Mouse (Mus musculus) lung, postnatal 0 days (tissue): ENCODE data around the gene Rangrf. TPM values are rescaled to one million over a fixed set of nuclear protein-coding genes. Genes with fewer than 3 reads are reported as not detected.

Experiments
- ATAC-seq: fragments of 200-750 bp; cut with Nextera tagmentation; 2 replicates; pipeline ENCODE4 v1.8.0; 2017; ENCODE audit warnings: moderate library complexity
- DNase-seq: peaks from one replicate; pipeline ENCODE4 v3.0.0-alpha.2; 2016; ENCODE audit warnings: low spot score
- H3K27ac ChIP-seq: fragments of 300-500 bp; sonication (generic); 2 replicates; pipeline ENCODE4 v1.5.1; 2014; ENCODE audit warnings: antibody characterized with exemption, mild to moderate bottlenecking, low read length, mixed read lengths
- H3K27me3 ChIP-seq: fragments of 300-500 bp; sonication (generic); replicated peaks from 2 replicates; pipeline ENCODE4 v1.6.1; 2014; ENCODE audit warnings: low read length, mixed read lengths; ENCODE audit not compliant: insufficient read depth
- H3K36me3 ChIP-seq: fragments of 300-500 bp; sonication (generic); 2 replicates; pipeline ENCODE4 v1.6.1; 2014; ENCODE audit warnings: low read length, mixed read lengths; ENCODE audit not compliant: insufficient read depth
- H3K4me1 ChIP-seq: fragments of 300-500 bp; sonication (generic); 2 replicates; pipeline ENCODE4 v1.6.1; 2014; ENCODE audit warnings: antibody characterized with exemption, low read depth, low read length, mixed read lengths; ENCODE audit not compliant: insufficient read depth
- H3K4me2 ChIP-seq: fragments of 300-500 bp; sonication (generic); replicated peaks from 2 replicates; pipeline ENCODE4 v1.6.1; 2014; ENCODE audit warnings: low read depth, mild to moderate bottlenecking, low read length, moderate library complexity, mixed read lengths
- H3K4me3 ChIP-seq: fragments of 300-500 bp; sonication (generic); 2 replicates; pipeline ENCODE4 v1.5.1; 2014; ENCODE audit warnings: low read depth, low read length
- H3K9ac ChIP-seq: fragments of 300-500 bp; sonication (generic); replicated peaks from 2 replicates; pipeline ENCODE4 v1.6.1; 2014; ENCODE audit warnings: low read depth, mild to moderate bottlenecking
- H3K9me3 ChIP-seq: fragments of 300-500 bp; sonication (generic); 2 replicates; pipeline ENCODE4 v1.6.1; 2016; ENCODE audit warnings: low read length, mixed read lengths
- CTCF ChIP-seq: IDR thresholded peaks from 2 replicates; pipeline ENCODE4 v1.5.1; 2016; ENCODE audit warnings: antibody characterized with exemption, mild to moderate bottlenecking
- EP300 ChIP-seq: IDR thresholded peaks from 2 replicates; pipeline ENCODE4 v1.6.1; 2016; ENCODE audit warnings: antibody characterized with exemption, mild to moderate bottlenecking, control low read depth
- WGBS: fragments of 180-500 bp; shearing (Covaris S2); extraction: QIAGEN DNeasy Blood & Tissue Kit; methylation state at CpG from one replicate; pipeline ENCODE4 v1.1.7; 2014; 5-methylcytosine and 5-hydroxymethylcytosine counted together
- microRNA-seq: library from miRNA; unstranded; fragments of <30 nt; microRNA quantifications from one replicate; pipeline ENCODE4, GENCODE M21; 2016
- polyA plus RNA-seq: library from polyadenylated mRNA; unstranded; fragments of >200 nt; fragmentation: Nextera tagmentation; extraction: Ambion mirVana; gene quantifications from 2 replicates; pipeline ENCODE4 v1.2.1, GENCODE M21; 2015

Gene Rangrf
- polyA plus RNA-seq, 1 experiment from 2014 or later, result 18.3 TPM

DNA sequence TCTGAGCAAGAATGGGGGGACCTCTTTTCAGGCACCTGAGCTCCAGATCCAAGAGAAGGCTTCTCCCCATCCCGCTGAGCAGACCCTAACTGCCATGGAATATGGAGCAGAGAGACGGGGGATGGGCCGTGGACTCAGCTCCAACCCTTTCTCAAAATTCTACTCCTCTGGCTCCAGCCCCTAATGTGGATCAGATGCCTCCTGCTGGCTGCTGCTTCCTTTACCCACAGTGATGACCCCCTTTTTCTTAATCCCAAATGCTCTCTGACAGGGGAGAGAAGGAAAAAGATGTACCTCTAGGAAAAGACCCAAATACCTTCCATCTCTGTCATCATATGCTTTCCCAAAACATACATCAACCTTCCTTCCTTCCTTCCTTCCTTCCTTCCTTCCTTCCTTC, 48.0 kb downstream of the Rangrf start, which contains the start of gene Odf4:
Gene Odf4, minus strand, starts transcription at position 101 of the 400 bp plus-strand sequence.
- Histone ChIP-seq H3K4me1 (no peaks in the 10 kb centered on the region), H3K4me3 (no peak within 1 kb of the TSS), H3K36me3 (no peaks in the 10 kb centered on the region), H3K27me3 (no peaks in the 10 kb centered on the region), H3K4me2 (no peak within 1 kb of the TSS), H3K9ac (no peak within 1 kb of the TSS), H3K9me3 (no peaks in the 10 kb centered on the region), H3K27ac (no peak within 1 kb of the TSS)
- WGBS, result 78% methylated on average over 3 of the region's 3 CpGs
- no peak for TF ChIP-seq EP300
- no peak for TF ChIP-seq CTCF
- DNase-seq (no peak), ATAC-seq (no peak)

DNA sequence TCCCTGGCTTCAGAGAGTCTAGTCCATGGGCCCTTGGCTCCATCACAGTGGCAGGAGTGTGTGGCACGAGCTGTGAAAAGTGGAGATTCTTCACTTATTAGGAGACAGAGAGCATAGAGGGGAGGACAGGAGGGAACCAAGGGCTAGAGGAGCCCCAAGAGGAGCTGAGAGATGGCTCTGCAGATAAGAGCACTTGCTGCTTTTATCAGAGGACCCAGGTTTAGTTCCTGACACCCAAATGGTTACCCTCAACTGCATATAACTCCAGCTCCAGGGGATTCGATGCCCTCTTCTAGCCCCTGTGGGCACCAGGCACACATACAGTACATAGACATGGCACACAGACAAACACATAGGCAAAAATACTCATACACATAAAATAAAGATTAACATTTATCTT, 50.2 kb downstream of the Rangrf start:
- Histone ChIP-seq H3K36me3 (no peaks in the 10 kb centered on the region), H3K9ac (no peak overlapping the region), H3K4me1 (no peaks in the 10 kb centered on the region), H3K27me3 (no peaks in the 10 kb centered on the region), H3K4me3 (no peak overlapping the region), H3K27ac (no peak overlapping the region), H3K9me3 (no peaks in the 10 kb centered on the region), H3K4me2 (no peak overlapping the region)
- no peak for DNase-seq
- TF ChIP-seq EP300 (no peak), CTCF (no peak)
- WGBS, result 85% methylated on average over 2 of the region's 2 CpGs
- no peak for ATAC-seq

DNA sequence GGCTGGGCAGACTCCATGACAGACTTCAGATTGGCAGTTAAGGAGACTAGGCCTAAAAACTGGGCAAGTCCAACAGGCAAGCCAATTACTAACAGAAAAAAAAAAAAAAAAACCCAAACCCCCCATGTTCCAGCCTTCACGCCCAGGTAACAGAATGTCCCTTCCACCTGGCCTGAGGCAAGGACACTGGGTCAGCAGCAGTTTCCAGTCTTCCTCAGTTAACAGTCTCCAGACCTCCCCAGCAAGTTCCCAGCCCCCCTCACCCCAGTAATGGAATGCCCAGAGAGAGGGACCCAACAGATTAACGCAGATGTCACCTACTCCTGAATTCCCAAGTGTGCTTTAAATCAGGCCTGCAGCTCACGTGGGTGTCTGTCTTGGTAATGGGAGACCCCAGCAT, 51.8 kb downstream of the Rangrf start:
- Histone ChIP-seq H3K27me3 (no peaks in the 10 kb centered on the region), H3K4me2 (no peak overlapping the region), H3K4me1 (no peaks in the 10 kb centered on the region), H3K27ac (no peak overlapping the region), H3K9me3 (no peaks in the 10 kb centered on the region), H3K9ac (no peak overlapping the region), H3K4me3 (no peak overlapping the region), H3K36me3 (no peaks in the 10 kb centered on the region)
- no peak for TF ChIP-seq CTCF
- no peak for TF ChIP-seq EP300
- DNase-seq, result no peak
- ATAC-seq, result no peak
- 67% methylated on average over 3 of the region's 3 CpGs for WGBS

Small RNA genes within 50 kb of the gene (microRNA-seq; reads per million reads assigned to microRNA genes)
- gene Mir3062, result 1.7 reads per million

Other genes with a start within 250 kb of the Rangrf start
- 79.1 and 85.4 TPM in 2 replicates for gene Ndel1, start 103.3 kb downstream of the Rangrf start, polyA plus RNA-seq
- gene Rnf222, start 86.6 kb downstream of the Rangrf start, polyA plus RNA-seq, result 0.16 and 0.19 TPM in 2 replicates
- gene Rpl26, start 73.6 kb downstream of the Rangrf start, polyA plus RNA-seq, result 741 and 807 TPM in 2 replicates
- gene Odf4, start 48.1 kb downstream of the Rangrf start, polyA plus RNA-seq, result not detected in 2 replicates
- gene Arhgef15, start 17.7 kb downstream of the Rangrf start, polyA plus RNA-seq, result 24.2 and 30.7 TPM in 2 replicates
- gene Slc25a35, start 7.1 kb downstream of the Rangrf start, polyA plus RNA-seq, result 4.3 and 5.5 TPM in 2 replicates
- gene Pfas, start 33.3 kb upstream of the Rangrf start, polyA plus RNA-seq, result 7.0 and 9.0 TPM in 2 replicates
- 12.2 and 12.3 TPM in 2 replicates for gene Ctc1, start 40.7 kb upstream of the Rangrf start, polyA plus RNA-seq
- gene Aurkb, start 70.5 kb upstream of the Rangrf start, polyA plus RNA-seq, result 6.5 and 9.1 TPM in 2 replicates
- 20.1 and 21.9 TPM in 2 replicates for gene Borcs6, start 84.5 kb upstream of the Rangrf start, polyA plus RNA-seq
- 62.9 and 70.0 TPM in 2 replicates for gene Tmem107, start 95.6 kb upstream of the Rangrf start, polyA plus RNA-seq
- gene Vamp2, start 113.3 kb upstream of the Rangrf start, polyA plus RNA-seq, result 45.0 and 50.6 TPM in 2 replicates
- gene Per1, start 120.0 kb upstream of the Rangrf start, polyA plus RNA-seq, result 16.6 and 30.0 TPM in 2 replicates
- gene Hes7, start 145.2 kb upstream of the Rangrf start, polyA plus RNA-seq, result 0.38 and 0.49 TPM in 2 replicates
- gene 9130213A22Rik, start 147.4 kb upstream of the Rangrf start, polyA plus RNA-seq, result 0.42 and 0.50 TPM in 2 replicates
- gene Aloxe3, start 150.7 kb upstream of the Rangrf start, polyA plus RNA-seq, result 0.13 and 0.44 TPM in 2 replicates
- gene Alox12b, start 181.8 kb upstream of the Rangrf start, polyA plus RNA-seq, result not detected in 2 replicates
- 0.04 and 0.08 TPM in 2 replicates for gene Alox8, start 222.7 kb upstream of the Rangrf start, polyA plus RNA-seq